ENCODE assay signal across 8 mouse cellular contexts in genomic region chr16:17233702-17234498, GRCm38 (mm10). TPM values are rescaled to one million over a fixed set of nuclear protein-coding genes. Genes with fewer than 3 reads are reported as not detected.
DNase-seq lines count a peak whose midpoint lies in the region; ATAC-seq lines count a peak whose summit lies in the region.

No protein-coding gene starts in this region.

- H3K9me3 ChIP-seq in heart, embryonic 11.5 days (replicated peaks; ENCODE audit: control insufficient read depth, low read length): 0 out of 2 replicates have a peak, but pooled peaks cover 2% of the 10 kb centered on the region
- H3K9me3 ChIP-seq in kidney, embryonic 15.5 days (replicated peaks): no peaks in the 10 kb centered on the region
- H3K9me3 ChIP-seq in liver, embryonic 12.5 days (replicated peaks): no peaks in the 10 kb centered on the region

- peak overlapping the region; percentile 95 for H3K4me3 ChIP-seq in heart, embryonic 11.5 days (ENCODE audit: low read depth, low read length)
- H3K4me3 ChIP-seq in kidney, embryonic 15.5 days (replicated peaks): peak overlapping the region; percentile 91
- H3K4me3 ChIP-seq in liver, embryonic 12.5 days: peak overlapping the region; percentile 75

- peak; percentile 56 for DNase-seq in 416B (ENCODE audit: low read depth)
- peak; percentile 61 for DNase-seq in NIH3T3 (ENCODE audit: low read depth)
- peak; percentile 86 for DNase-seq in embryo, embryonic 11 days
- peak; percentile 38 to 54 for DNase-seq in thymus, postnatal 10 days (ENCODE audit: low spot score in 2 of 2)

- H3K4me1 ChIP-seq in heart, embryonic 11.5 days (ENCODE audit: control insufficient read depth, insufficient read depth, low read length): peaks cover 24% of the 10 kb centered on the region
- H3K4me1 ChIP-seq in kidney, embryonic 15.5 days: peaks cover 43% of the 10 kb centered on the region
- peaks cover 61% of the 10 kb centered on the region for H3K4me1 ChIP-seq in liver, embryonic 12.5 days

- H3K9ac ChIP-seq in heart, embryonic 11.5 days (ENCODE audit: low read depth, low read length): peak overlapping the region; percentile 96
- H3K9ac ChIP-seq in kidney, embryonic 15.5 days: peak overlapping the region; percentile 91
- H3K9ac ChIP-seq in liver, embryonic 12.5 days: peak overlapping the region; percentile 84

- peak overlapping the region; percentile 91 for H3K27ac ChIP-seq in heart, embryonic 11.5 days (ENCODE audit: low read depth, low read length)
- H3K27ac ChIP-seq in kidney, embryonic 15.5 days: peak overlapping the region; percentile 90
- peak overlapping the region; percentile 84 for H3K27ac ChIP-seq in liver, embryonic 12.5 days

- peak; percentile 8; the same call in 1 of the 2 replicates for ATAC-seq in heart, embryonic 11.5 days (replicated peaks; ENCODE audit: insufficient number of reproducible peaks, low FRiP score, low TSS enrichment)
- peak; percentile 68 for ATAC-seq in kidney, embryonic 15.5 days (replicated peaks; ENCODE audit: low FRiP score)
- peak; percentile 14 for ATAC-seq in liver, embryonic 12.5 days
- ATAC-seq in monocyte, adult 5-6 weeks (replicated peaks; ENCODE audit: insufficient number of reproducible peaks, low FRiP score, low TSS enrichment, poor library complexity, severe bottlenecking): 0 out of 2 replicates have a peak, but pooled peaks have one; percentile 14

- under 1% methylated on average over 49 of the region's 62 CpGs for WGBS in heart, embryonic 11.5 days (ENCODE audit: insufficient replicate concordance)
- under 1% methylated on average over 61 of the region's 62 CpGs for WGBS in kidney, embryonic 15.5 days
- WGBS in liver, embryonic 12.5 days (ENCODE audit: insufficient replicate concordance): under 1% methylated on average over 59 of the region's 62 CpGs

- H3K27me3 ChIP-seq in heart, embryonic 11.5 days (ENCODE audit: control insufficient read depth, insufficient read depth, low read length): no peaks in the 10 kb centered on the region
- no peaks in the 10 kb centered on the region for H3K27me3 ChIP-seq in kidney, embryonic 15.5 days
- no peaks in the 10 kb centered on the region; the same call in 1 of the 2 replicates for H3K27me3 ChIP-seq in liver, embryonic 12.5 days (replicated peaks)

- H3K4me2 ChIP-seq in heart, embryonic 11.5 days: peak overlapping the region; percentile 94
- peak overlapping the region; percentile 92 for H3K4me2 ChIP-seq in kidney, embryonic 15.5 days
- H3K4me2 ChIP-seq in liver, embryonic 12.5 days: peak overlapping the region; percentile 97

- no peaks in the 10 kb centered on the region for H3K36me3 ChIP-seq in heart, embryonic 11.5 days (ENCODE audit: control insufficient read depth, insufficient read depth, low read length)
- no peaks in the 10 kb centered on the region for H3K36me3 ChIP-seq in kidney, embryonic 15.5 days
- H3K36me3 ChIP-seq in liver, embryonic 12.5 days: no peaks in the 10 kb centered on the region

RNA-seq across cellular contexts. Expression of gene Hic2, which starts 0.5 kb away (rescaled TPM):
- polyA plus RNA-seq in heart, embryonic 11.5 days (2014; fragmentation: Nextera tagmentation; extraction: Ambion mirVana): 4.5 and 4.8 TPM in 2 replicates
- 4.6 and 4.8 TPM in 2 replicates for polyA plus RNA-seq in kidney, embryonic 15.5 days (2015; fragmentation: Nextera tagmentation; extraction: Ambion mirVana)
- polyA plus RNA-seq in liver, embryonic 12.5 days (2016; fragmentation: Nextera tagmentation; extraction: Ambion mirVana): 4.8 and 5.3 TPM in 2 replicates
- 2.3 to 8.0 TPM (median 7.2 TPM) in 3 replicates for total RNA-seq in monocyte, adult 5-6 weeks (2017)

RNA-seq across cellular contexts. Expression of gene Rimbp3, which starts 25.5 kb away (rescaled TPM):
- 0.04 and 0.34 TPM in 2 replicates for polyA plus RNA-seq in heart, embryonic 11.5 days (2014; fragmentation: Nextera tagmentation; extraction: Ambion mirVana)
- polyA plus RNA-seq in kidney, embryonic 15.5 days (2015; fragmentation: Nextera tagmentation; extraction: Ambion mirVana): 0.44 and 0.73 TPM in 2 replicates
- polyA plus RNA-seq in liver, embryonic 12.5 days (2016; fragmentation: Nextera tagmentation; extraction: Ambion mirVana): 0.12 and 0.17 TPM in 2 replicates
- total RNA-seq in monocyte, adult 5-6 weeks (2017): 0.10 to 0.19 TPM in 2 of 3 replicates, not detected in the other

RNA-seq across cellular contexts. Expression of gene Ube2l3, which starts 31.5 kb away (rescaled TPM):
- polyA plus RNA-seq in heart, embryonic 11.5 days (2014; fragmentation: Nextera tagmentation; extraction: Ambion mirVana): 313 and 328 TPM in 2 replicates
- 360 and 379 TPM in 2 replicates for polyA plus RNA-seq in kidney, embryonic 15.5 days (2015; fragmentation: Nextera tagmentation; extraction: Ambion mirVana)
- 275 and 283 TPM in 2 replicates for polyA plus RNA-seq in liver, embryonic 12.5 days (2016; fragmentation: Nextera tagmentation; extraction: Ambion mirVana)
- total RNA-seq in monocyte, adult 5-6 weeks (2017): 72.4 to 90.6 TPM (median 82.3 TPM) in 3 replicates

RNA-seq across cellular contexts. Expression of gene Tmem191c, which starts 42.0 kb away (rescaled TPM):
- 4.9 and 7.1 TPM in 2 replicates for polyA plus RNA-seq in heart, embryonic 11.5 days (2014; fragmentation: Nextera tagmentation; extraction: Ambion mirVana)
- polyA plus RNA-seq in kidney, embryonic 15.5 days (2015; fragmentation: Nextera tagmentation; extraction: Ambion mirVana): 13.3 and 17.7 TPM in 2 replicates
- 4.7 and 5.3 TPM in 2 replicates for polyA plus RNA-seq in liver, embryonic 12.5 days (2016; fragmentation: Nextera tagmentation; extraction: Ambion mirVana)
- 5.1 to 12.9 TPM (median 8.6 TPM) in 3 replicates for total RNA-seq in monocyte, adult 5-6 weeks (2017)

Comparison
In these comparisons a context has a peak if more than half of its experiments do, and no peak if none do; other contexts are left out.
1. Peak in every context shown above with its lines: DNase-seq, ATAC-seq, H3K4me3 ChIP-seq and H3K27ac ChIP-seq.
2. ATAC-seq: peak in every context shown above with its lines; median percentile 68 in kidney, embryonic 15.5 days; 14 in liver, embryonic 12.5 days; 14 in monocyte, adult 5-6 weeks; 8 in heart, embryonic 11.5 days.